Mouse (Mus musculus) T-cell, adult 2 months (primary cell): ENCODE data around the gene Vmn2r71.

Experiments
- DNase-seq: peaks from one replicate; pipeline ENCODE4 v3.0.0; 2022; ENCODE audit warnings: low spot score

The Vmn2r71 gene

GRCm38 (mm10) chr7:85562787-85563186 is at the start of gene Vmn2r71:
Vmn2r71 (plus strand) TSS chr7:85563087.
- DNase-seq: no peak

GRCm38 (mm10) chr7:85542108-85542507 is 20.8 kb upstream of the Vmn2r71 start:
- no peak for DNase-seq

- DNase-seq: no peak
Measured at GRCm38 (mm10) chr7:85543118-85543517, 19.8 kb upstream of the Vmn2r71 start.

GRCm38 (mm10) chr7:85569092-85569491 is 6.2 kb downstream of the Vmn2r71 start, which contains the start of gene Vmn2r70:
Vmn2r70 (minus strand) TSS chr7:85569192.
- no peak for DNase-seq
